Mouse (Mus musculus): ENCODE measurements around the gene Rps16.

DNA sequence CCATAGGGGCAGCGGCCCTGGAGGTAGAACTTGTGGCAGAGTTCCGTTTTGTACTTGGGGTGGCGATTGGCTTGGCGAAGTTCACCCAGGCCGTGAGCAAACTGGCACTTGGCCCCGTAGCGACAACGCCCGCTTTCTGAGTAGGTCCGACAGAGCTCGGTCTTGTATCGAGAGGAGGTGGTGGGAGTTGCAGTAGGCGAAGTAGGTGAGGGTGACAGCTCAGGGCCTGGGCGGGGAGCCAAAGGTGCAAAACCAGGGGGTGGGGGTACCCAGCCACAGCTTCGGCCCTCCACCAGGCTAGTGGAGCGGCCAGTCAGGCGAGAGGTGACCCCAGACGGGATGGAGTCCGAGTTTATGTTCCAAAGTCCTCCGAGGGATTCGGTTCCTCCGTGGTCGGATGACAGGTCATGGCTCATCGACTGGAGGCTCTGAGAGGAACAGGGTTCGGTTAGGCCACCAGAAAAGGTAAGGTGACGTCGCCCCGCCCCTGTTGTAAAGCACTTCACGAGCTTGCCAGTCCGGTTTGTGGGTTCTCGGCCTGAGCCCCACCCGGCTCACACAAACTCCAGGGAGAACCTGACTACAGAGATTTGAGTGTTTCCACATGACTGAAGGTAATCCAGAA, 27.7 kb downstream of the Rps16 start:
- TF ChIP-seq USF1 (IDR thresholded peaks at IDR 0.05; ENCODE audit: low read depth), result no peak
- no peak for TF ChIP-seq CTCF (IDR thresholded peaks at IDR 0.05; ENCODE audit: control insufficient read depth, insufficient read depth, insufficient read length)
- no peak for TF ChIP-seq MAX (IDR thresholded peaks at IDR 0.05)
